Mouse (Mus musculus) stomach, postnatal 0 days (tissue): ENCODE results near the gene Ces1c. TPM values are rescaled to one million over a fixed set of nuclear protein-coding genes. Genes with fewer than 3 reads are reported as not detected.

Experiments
- ATAC-seq: fragments of 200-750 bp; cut with Nextera tagmentation; 2 replicates; pipeline ENCODE4 v1.8.0; 2017; ENCODE audit not compliant: low FRiP score, low TSS enrichment
- DNase-seq: peaks from one replicate; pipeline ENCODE4 v3.0.0-alpha.2; 2016; ENCODE audit warnings: low spot score
- H3K27ac ChIP-seq: fragments of 300-500 bp; sonication (generic); replicated peaks from 2 replicates; pipeline ENCODE4 v1.5.1; 2014; ENCODE audit warnings: mild to moderate bottlenecking, control low read depth
- H3K27me3 ChIP-seq: fragments of 300-500 bp; sonication (generic); 2 replicates; pipeline ENCODE4 v1.6.1; 2014; ENCODE audit warnings: low read length; ENCODE audit not compliant: control insufficient read depth, insufficient read depth
- H3K36me3 ChIP-seq: fragments of 300-500 bp; sonication (generic); 2 replicates; pipeline ENCODE4 v1.6.1; 2014; ENCODE audit warnings: low read length, mixed read lengths; ENCODE audit not compliant: control insufficient read depth, insufficient read depth
- H3K4me1 ChIP-seq: fragments of 300-500 bp; sonication (generic); replicated peaks from 2 replicates; pipeline ENCODE4 v1.6.1; 2014; ENCODE audit warnings: antibody characterized with exemption; ENCODE audit not compliant: control insufficient read depth, insufficient read depth
- H3K4me2 ChIP-seq: fragments of 300-500 bp; sonication (generic); replicated peaks from 2 replicates; pipeline ENCODE4 v1.6.1; 2014; ENCODE audit warnings: low read depth, mild to moderate bottlenecking, control low read depth, moderate library complexity
- H3K4me3 ChIP-seq: fragments of 300-500 bp; sonication (generic); 2 replicates; pipeline ENCODE4 v1.5.1; 2014; ENCODE audit warnings: low read depth, low read length, control low read depth
- H3K9ac ChIP-seq: fragments of 300-500 bp; sonication (generic); 2 replicates; pipeline ENCODE4 v1.6.1; 2014; ENCODE audit warnings: mild to moderate bottlenecking, low read length, control low read depth, mixed read lengths
- H3K9me3 ChIP-seq: fragments of 300-500 bp; sonication (generic); 2 replicates; pipeline ENCODE4 v1.6.1; 2016; ENCODE audit warnings: low read length; ENCODE audit not compliant: control insufficient read depth
- CTCF ChIP-seq: IDR thresholded peaks from 2 replicates; pipeline ENCODE4 v1.5.1; 2016; ENCODE audit warnings: antibody characterized with exemption, low read depth, mild to moderate bottlenecking, moderate library complexity
- EP300 ChIP-seq: optimal IDR thresholded peaks from 2 replicates; pipeline ENCODE3; 2016; ENCODE audit warnings: antibody characterized with exemption
- WGBS: fragments of 180-500 bp; shearing (Covaris S2); extraction: QIAGEN DNeasy Blood & Tissue Kit; methylation state at CpG from one replicate; pipeline ENCODE4 v1.1.7; 2014; 5-methylcytosine and 5-hydroxymethylcytosine counted together
- polyA plus RNA-seq: library from polyadenylated mRNA; unstranded; fragments of >200 nt; fragmentation: Nextera tagmentation; extraction: Ambion mirVana; gene quantifications from 2 replicates; pipeline ENCODE4 v1.2.1, GENCODE M21; 2015

Ces1c gene
- polyA plus RNA-seq = 0.24 and 0.25 TPM in 2 replicates

DNA sequence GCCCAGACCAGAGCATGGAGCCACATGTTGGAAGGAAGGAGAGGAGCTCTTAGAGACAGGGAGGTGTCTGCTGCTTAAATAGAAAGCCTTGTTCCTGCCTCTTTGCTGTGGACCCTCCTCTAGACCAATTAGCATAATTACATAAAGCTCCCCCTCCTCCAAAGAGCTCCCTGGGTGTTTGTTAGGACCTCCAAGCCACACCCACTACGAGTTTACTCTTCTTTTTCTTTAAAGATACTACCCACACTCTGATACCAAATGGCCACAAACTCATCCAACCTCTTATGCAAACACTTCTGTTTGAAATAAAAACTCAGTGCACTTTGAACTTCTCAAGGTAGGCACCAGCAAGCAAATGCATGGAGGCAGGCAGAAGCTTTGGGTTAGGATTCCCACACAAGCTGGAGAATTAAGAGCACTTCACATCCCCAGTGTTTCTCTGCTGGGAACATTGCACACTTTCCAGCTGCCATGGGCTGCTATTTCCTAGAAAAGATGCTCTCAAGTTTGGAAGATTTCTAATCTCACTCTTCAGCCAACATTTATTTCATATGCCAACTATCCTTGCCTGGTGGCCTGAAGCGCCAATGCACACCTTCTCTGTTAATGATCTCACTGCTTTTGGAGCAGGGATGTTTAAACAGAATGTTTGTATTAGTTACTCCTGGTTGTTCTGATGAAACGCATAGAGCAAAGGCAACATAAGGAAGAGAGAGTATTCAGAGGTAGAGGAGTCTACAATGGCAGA is at the start of gene Ces1c:
Gene Ces1c, minus strand, starts transcription at position 51 of the 748 bp plus-strand sequence.
- TF ChIP-seq CTCF (no peak), EP300 (no peak)

DNA sequence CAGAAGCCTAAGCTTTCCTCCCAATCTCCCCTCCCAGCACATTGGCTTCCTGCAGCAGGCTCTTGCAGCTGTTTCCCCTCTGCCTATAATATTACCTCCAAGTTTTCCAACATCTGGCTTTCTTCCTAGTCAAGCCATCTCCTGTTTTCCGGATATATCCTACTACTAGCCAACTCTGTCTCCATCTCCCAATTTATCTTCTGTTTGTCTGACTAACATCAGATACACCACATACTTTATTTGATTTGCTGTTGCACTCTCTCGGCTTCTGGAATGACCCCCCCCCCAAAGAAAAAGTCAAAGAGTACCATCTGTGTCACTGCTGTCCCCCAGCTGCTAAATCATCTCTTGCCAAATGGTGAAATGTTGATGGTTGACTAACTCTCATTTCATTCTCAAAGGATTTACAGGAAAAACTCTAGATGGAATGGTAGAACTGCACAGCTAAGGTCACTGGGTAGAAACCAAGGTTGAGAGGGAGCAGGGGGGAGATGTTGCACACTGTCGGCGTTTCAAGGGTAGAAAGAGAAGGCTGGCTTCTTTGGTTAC is 49.6 kb upstream of the Ces1c start:
- Histone ChIP-seq H3K4me3 (no peak overlapping the region), H3K9me3 (no peaks in the 10 kb centered on the region), H3K9ac (no peak overlapping the region), H3K4me2 (no peak overlapping the region), H3K27me3 (no peaks in the 10 kb centered on the region), H3K27ac (no peak overlapping the region), H3K4me1 (no peaks in the 10 kb centered on the region), H3K36me3 (no peaks in the 10 kb centered on the region)
- DNase-seq (no peak), ATAC-seq (no peak)
- WGBS = 51% methylated on average over 4 of the region's 4 CpGs
- no peak for TF ChIP-seq EP300
- no peak for TF ChIP-seq CTCF

More for the DNA sequence above, at the start of gene Ces1c:
- no peak within 1 kb of the TSS for H3K4me2 ChIP-seq
- no peaks in the 10 kb centered on the region for H3K27me3 ChIP-seq
- H3K4me3 ChIP-seq = no peak within 1 kb of the TSS
- ATAC-seq = no peak
- no peaks in the 10 kb centered on the region for H3K36me3 ChIP-seq
- DNase-seq = no peak
- H3K9me3 ChIP-seq = no peaks in the 10 kb centered on the region
- H3K9ac ChIP-seq = no peak within 1 kb of the TSS
- H3K27ac ChIP-seq = no peak within 1 kb of the TSS
- no peaks in the 10 kb centered on the region for H3K4me1 ChIP-seq
- WGBS = 67% methylated on average over 3 of the region's 3 CpGs

DNA sequence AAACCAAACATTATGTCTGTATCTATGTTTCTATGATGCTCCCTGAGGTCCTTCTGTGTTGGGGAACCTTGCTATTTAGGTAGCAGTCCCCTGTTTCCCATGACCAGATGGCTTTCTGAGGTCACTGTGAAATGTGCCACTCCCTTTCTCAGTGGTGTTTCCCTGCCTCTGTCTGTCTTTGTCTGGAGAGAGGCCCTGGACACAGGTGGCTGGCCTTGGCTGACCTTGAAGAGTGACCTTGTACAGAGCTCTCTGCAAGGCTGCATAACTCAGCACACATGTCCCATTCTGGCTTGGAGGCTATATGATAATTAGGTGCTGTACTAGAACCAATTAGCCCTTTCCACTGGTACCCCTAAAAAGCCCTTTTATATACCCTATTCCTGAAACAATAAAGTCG is 45.5 kb upstream of the Ces1c start:
- Histone ChIP-seq H3K27me3 (no peaks in the 10 kb centered on the region), H3K9ac (no peak overlapping the region), H3K27ac (no peak overlapping the region), H3K4me3 (no peak overlapping the region), H3K9me3 (no peaks in the 10 kb centered on the region), H3K4me2 (no peak overlapping the region), H3K4me1 (no peaks in the 10 kb centered on the region), H3K36me3 (no peaks in the 10 kb centered on the region)
- no peak for ATAC-seq
- WGBS = 59% methylated on average over 1 of the region's 1 CpGs
- TF ChIP-seq EP300 (no peak), CTCF (no peak)
- no peak for DNase-seq

DNA sequence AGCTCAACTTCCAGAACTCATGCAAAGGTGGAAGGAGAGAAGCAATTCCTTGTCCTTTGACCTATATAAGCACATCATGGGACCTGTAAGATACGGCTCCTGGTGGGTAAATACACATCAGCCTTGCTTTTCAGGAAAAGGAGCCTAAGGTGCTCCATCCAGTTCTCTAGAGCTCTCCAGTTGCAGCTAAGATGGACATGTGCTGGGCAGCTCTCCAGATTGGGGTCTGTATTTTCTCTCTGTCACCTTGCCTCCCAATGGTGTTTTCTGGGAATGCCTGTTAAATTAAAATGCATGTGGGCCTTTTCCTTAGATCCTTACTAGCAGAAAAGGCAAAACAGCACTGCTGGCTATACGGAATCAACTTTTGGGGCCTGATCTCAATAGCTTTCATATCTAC is 43.5 kb upstream of the Ces1c start:
- H3K4me3 ChIP-seq = no peak overlapping the region
- TF ChIP-seq EP300 (no peak), CTCF (no peak)
- H3K27ac ChIP-seq = no peak overlapping the region
- no peaks in the 10 kb centered on the region for H3K9me3 ChIP-seq
- no peak for ATAC-seq
- H3K27me3 ChIP-seq = no peaks in the 10 kb centered on the region
- no peaks in the 10 kb centered on the region for H3K36me3 ChIP-seq
- H3K4me2 ChIP-seq = no peak overlapping the region
- H3K4me1 ChIP-seq = no peaks in the 10 kb centered on the region
- DNase-seq = no peak
- H3K9ac ChIP-seq = no peak overlapping the region
- WGBS = 68% methylated on average over 2 of the region's 2 CpGs

DNA sequence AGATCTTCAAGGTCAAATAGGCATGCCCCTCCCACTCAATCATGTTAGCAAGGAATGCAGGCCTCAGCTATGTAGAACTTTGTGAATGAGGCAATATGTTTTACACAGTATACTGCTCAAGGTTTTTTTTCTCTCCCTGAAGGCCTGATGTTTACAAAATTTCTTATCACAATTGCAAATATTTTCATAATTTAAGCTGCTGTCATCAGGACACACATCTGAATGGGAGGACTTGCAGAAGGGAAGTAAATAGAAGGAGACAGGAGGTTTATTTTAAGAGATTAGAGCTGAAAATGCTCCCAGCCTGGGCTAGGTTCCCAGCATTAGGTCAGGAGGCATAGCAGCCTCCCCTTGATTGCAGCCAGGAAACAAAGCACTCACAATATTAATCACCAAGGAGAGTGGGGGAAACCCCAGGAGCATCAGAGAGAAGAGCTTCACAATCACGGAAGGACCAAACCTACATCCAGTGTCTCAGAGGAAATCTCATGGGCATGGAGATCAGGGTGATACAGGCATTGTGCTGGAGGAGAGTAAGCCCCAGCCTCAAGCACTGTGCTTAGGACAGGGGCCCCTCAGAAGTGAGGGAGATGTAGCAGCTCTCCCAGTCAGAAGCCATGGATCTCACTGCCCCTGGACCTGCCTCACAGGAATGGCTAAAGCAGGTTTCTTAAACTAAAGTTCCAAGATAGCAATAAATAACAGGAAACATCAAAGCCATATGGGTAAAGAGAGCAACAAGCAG is 40.9 kb upstream of the Ces1c start:
- TF ChIP-seq CTCF = no peak
- TF ChIP-seq EP300 = no peak
- Histone ChIP-seq H3K4me1 (no peaks in the 10 kb centered on the region), H3K27me3 (no peaks in the 10 kb centered on the region), H3K9me3 (no peaks in the 10 kb centered on the region), H3K4me2 (no peak overlapping the region), H3K9ac (no peak overlapping the region), H3K4me3 (no peak overlapping the region), H3K36me3 (no peaks in the 10 kb centered on the region), H3K27ac (no peak overlapping the region)
- DNase-seq = no peak
- ATAC-seq = peak; percentile 47; the same call in 1 of the 2 replicates
- 33% methylated on average over 1 of the region's 1 CpGs for WGBS
